Mouse (Mus musculus) left cerebral cortex, adult 8-10 months (tissue): ENCODE results near the gene Capn11. TPM values are rescaled to one million over a fixed set of nuclear protein-coding genes. Genes with fewer than 3 reads are reported as not detected.
A peak's percentile ranks its signal among the peaks of the same experiment; 100 is the strongest.

ENCODE experiments used
- DNase-seq, 2 experiments: peaks; one replicate each; pipeline ENCODE4 v3.0.0; 2022; ENCODE audit warnings: low spot score in 2 of 2
- total RNA-seq, 4 experiments: library from RNA; stranded (reverse); gene quantifications; 2 replicates each; pipeline ENCODE4 v1.2.4; 2022

Gene Capn11
- total RNA-seq = 1 to 10 TPM in 1 of 4 experiments, under 1 TPM in 2, not detected in 1; 0.43 to 1.7 (median 0.54) TPM

DNA sequence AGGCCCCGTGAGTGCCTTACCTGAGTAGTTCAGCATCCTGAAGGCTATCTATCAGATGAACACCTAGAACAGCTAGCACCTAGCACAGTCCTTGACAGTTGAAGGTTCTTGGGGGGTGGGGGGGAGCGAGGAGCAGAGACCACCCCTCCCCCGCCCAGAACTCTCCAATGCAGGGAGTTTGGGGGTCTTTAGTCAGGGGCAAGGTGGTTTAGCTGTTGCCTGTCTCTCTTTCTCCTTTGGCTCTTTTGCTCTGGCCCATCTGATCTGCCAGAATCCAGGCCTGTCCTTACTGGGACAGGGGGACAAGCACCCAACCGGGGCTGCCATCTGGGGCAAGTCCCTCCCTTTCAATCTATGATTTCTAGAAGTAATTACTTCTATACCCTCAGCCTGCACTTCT is at the start of gene Capn11:
Capn11 (minus strand) TSS at position 101 of the 400 bp plus-strand sequence.
- no peak for DNase-seq

DNA sequence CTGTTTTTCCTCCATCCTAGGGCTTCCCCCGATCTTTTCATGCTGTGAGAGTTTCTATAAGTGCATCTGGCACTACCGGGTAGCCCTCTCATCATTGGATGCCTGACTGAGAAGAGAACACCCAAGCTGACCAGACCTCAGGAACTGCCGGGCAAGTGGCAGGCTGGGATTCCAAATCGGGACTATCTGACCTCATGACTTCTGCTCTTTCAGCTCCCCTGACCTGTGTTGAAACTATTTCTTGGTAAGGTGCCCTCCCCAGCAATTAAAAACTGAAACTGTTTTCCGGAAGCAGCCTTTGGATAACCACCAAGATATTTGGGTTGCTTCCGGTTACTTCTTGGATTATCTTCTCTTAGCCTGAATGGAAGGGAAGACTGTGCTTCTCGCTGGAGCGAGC is 49.1 kb upstream of the Capn11 start:
- DNase-seq = no peak

DNA sequence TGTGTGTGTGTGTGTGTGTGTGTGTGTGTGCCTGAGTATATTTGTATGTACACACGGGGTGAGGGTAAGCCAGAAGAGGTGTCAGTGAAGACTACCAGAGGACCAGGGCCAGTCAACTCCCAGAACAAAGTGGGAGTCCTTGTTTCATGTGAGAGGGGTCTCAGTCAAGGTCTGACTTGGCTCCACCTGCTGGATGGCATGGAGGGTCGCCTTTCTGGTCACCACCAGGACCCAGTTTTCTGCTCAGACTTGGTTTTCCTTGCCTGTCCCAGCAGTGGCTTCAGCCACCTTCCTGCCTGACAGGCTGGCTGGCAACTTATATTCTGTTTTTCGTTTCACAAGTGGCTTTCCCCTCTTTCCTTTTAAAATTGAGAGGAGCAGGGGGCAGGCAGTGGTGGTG is 48.3 kb upstream of the Capn11 start:
- DNase-seq = no peak

DNA sequence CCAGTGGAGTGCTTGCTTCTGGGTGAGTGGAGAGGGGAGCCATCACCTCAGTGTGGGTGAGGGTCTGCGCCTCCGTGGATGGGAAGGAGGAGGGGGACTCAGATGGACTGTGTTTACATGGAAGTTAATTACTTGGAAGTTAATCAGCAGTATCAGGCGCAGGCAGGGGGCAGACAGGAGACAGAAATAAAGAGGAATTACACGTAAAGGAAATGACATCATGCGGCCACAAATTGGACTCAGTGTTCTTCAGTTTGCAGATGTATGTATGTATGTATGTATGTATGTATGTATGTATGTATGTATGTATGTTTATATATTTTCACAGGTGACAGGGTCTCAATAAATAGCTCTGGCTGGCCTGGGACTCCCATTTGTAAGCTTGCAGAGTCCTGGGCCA is 47.7 kb upstream of the Capn11 start:
- no peak for DNase-seq

DNA sequence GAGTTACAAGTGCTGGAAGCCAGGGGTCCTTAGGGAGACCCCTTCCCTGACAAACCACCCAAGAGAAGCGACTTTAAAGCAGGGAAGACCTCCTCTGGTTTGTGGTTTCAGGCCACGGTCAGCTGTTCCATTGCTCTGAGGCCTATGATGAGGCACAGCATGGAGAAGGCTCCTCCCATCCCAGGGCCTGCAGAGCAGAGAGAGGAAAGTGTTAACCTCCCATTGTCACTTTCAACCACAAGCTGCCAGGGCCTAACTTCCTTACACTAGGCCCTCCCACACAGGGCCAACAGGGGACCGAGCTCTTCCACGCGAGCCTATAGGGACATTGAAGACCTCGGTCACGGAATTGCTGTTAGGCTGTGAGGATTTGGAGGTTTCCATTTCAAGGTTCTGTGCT is 44.1 kb upstream of the Capn11 start:
- DNase-seq = no peak

DNA sequence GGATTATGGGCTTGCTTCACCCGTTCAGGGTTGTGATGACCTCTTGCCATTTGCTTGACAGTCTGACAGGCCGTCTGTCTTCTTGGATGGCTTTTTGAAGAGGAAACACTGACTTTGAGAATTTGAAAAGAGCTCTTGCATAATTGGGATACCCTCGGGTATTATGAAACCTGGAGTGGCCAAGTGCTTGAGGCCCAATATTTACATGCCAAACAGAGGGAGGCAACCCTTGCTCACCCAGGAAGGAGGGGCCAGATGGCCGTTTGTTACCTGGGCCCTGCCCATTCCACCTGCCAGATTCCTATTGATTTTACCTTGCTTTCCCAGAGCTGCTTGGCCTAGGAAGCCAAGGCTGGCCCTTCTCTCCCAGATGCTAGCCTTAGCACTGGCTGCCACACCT is 43.1 kb upstream of the Capn11 start:
- DNase-seq = no peak

DNA sequence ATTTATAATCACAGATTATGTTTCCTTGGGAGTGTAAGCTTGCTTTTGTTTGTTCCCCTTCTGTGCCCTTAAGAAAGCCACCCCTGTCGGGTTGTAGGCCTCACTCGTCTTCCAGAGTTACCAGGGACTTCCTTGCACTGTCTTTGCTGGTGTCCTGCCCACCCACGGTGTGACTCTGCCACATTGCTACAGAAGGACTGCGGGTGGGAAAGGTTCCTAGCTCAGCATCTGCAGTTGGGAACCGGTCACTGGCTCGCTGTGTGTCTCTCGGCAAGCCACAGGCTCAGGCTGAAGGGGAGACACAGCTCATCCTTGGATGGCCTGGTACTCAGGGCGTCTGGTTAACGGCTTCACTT is 42.1 kb upstream of the Capn11 start:
- no peak for DNase-seq

DNA sequence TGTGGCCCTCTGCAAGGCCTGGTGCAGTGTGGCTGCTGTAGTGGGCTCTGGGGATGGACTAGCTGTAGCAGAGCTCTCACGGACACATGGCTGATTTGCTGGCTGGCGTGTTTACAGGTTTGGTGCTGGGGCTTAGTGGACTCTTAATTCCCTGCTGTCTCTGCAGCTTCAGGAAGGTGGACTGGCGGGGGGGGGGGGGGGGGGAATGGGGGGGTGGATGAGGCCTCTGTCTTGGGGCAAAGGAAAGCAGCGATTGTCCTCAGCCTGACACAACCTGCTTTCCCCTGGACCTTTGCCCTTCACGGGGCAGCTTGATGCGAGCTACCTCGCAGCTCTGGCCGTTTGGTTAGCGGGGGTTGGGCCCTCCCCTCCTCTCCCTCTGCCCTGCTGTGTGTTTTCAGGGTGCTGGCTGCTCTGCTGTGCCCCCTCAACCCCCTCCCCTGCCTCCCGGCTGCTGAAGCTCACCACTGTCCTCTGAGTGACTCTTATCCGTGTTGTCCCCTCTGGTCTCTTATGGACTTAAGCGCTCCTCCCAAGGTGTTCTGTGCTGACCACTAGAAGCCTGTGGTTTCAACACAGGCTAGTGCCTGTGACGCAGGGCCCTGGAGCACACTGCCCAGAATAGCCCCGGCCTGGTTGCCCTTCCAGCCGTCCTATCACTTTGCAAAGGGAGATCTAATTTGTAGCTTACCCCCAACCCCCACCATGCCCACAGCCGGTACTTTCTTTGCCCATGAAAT is 41.5 kb upstream of the Capn11 start:
- no peak for DNase-seq

DNA sequence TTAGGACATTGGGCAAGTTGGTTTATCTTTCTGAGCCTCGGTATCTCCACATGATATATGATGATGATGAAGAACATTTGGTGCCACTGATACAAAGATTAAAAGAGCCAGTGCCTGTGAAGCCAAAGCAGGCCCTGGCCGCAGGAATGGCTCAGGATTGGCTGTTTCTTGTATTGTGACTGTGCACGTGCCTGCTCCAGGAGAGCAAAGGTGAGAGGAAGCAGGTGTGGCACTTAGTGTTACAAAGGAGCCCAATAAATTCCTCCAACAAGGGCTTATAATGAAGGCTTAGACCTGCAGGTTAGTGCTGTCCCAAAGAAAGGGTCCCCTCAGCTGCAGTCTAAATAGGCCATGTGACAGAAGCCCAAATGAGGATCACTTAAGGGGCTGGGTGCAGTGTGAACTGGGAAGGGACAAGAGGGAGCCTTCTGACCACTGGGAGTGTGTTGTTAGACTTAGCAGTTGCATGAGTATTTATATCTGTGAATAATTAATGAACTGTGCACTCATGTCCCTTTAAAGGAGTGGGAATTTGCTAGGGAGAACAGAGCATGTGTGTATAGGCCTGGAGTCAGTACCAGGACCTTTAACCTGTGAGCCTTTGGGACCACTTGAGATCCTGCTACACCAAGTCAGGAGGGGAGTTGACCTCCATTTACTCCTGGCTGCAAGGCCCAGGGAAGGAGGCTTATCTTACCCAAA is 40.1 kb upstream of the Capn11 start:
- DNase-seq = no peak

DNA sequence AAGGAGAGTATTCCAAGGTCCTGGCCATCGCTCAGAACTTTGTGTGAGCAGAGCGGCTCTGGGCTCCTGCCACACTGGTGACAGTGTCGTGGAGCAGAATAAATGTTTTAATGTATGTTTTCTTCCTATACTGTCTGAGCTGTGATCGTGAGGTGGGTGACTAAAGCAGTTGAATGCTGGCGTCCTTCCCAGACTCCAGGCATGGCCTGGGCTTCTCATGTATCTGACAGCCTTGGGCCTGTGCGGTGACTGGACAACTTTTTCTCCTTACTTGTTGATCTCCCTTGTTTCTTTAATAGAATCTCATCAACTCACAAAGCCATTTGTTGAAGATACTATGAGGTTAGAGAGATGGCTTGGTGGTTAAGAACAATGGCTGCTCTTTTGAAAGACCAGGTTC is 39.2 kb upstream of the Capn11 start:
- no peak for DNase-seq

DNA sequence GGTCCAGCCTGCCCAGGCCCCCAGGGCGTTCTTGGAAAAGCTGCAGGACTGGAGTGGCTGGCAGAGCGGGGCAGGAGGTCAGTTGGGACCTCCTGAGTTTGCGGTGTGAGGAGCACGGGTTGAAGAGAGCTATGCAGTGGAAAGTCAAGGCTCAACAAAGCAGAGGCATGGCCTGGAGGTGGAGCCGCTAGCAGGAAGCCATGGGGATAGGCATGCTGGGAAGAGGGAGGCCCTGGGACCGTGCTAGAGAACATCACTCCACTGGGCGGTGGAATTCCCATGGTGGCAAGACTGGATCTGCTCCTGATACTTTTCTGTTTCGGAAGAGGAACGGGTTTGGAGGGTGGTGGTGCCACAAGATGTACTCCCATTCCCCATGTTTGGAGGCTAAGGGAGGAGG is 37.9 kb upstream of the Capn11 start:
- no peak for DNase-seq

DNA sequence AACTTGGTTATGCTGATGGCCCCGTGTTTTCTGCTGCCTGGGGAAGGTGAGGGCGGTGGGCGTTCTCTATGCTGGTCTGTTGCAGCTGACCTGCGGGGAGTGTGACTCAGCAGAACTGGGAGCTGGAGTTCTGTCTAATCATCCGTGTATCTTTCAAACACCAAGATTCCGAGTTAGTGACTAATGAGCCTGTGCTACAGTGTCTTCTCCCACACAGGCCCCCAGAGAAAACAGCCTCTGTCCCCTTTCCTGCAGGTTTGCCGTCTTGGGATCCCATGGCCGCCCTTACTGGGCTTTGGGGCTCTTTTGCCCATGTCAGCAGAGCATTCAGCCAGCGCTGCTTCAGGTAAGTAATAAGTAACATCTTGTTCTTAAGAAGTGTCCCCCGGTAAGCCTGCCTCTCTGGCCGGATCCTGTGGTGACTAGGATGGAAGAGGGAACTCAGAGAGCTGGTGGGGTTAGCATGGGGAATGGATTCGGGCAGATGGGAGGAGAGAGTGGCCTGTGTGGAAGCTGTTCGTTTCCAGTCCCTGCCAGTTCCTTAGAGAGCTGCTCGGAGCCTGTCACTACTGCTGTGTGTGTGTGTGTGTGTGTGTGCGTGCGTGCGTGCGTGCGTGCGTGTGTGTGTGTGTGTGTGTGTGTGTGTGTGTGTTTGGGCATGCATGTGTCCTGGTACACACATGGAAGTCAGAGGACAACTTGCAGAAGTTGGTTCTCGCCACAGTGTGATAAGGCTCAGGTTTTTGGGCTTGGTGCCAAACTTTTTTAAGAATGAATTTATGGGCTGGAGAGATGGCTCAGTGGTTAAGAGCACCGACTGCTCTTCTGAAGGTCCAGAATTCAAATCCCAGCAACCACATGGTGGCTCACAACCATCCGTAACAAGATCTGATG is 36.3 kb upstream of the Capn11 start:
- no peak for DNase-seq

DNA sequence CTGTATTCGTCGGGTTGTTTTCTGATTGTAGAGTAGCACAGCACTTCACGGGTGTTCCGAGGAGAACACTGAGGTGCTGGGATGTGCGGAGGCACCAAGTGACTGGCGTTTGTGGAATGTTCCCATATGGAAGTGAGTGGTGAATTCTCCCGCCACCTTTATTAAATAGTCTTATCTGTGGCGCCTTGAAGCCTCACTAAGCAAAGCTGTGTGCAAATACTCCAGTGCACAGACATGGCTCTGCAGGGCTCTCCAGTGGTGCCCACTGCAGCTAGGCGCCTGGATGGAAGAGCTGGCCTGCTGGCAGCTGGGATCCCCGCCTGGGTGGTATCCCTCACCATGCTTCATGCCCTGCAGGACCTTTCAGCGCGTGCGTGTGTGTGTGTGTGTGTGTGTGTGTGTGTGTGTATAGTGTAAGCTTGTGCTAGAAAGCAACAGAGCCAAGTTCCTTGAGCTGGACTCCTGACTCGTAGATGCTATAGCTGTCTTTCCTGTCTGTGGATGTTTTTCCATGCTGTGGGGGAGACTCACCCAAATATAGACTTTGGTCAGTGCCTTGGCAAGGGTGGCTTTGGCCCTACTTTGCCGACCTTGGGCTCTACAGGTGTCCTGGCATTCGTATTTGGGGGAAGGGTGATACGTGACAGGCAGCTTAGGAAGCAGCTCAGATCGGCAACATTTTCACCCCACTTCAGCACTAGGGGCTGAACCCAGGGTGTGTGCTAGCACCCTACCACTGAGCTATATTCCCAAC is 34.9 kb upstream of the Capn11 start:
- no peak for DNase-seq

DNA sequence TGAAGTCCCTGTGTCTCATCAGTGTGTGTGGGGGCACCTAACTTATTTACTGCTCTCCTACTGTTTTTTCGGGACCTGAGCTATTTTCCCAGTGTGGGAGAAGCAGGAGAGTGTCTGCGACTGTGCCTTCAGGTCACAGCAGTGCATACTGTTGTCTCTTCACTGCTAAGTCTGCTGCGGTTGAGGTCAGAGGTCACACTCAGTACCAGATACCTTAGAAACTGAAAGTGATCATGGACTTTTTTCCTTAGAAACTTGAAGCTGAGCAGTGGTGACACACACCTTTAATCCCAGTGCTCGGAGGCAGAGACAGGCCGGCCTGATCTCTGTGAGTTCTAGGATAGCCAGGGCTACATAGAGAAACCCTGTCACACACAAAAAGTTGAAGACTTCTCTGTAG is 33.0 kb upstream of the Capn11 start:
- no peak for DNase-seq

DNA sequence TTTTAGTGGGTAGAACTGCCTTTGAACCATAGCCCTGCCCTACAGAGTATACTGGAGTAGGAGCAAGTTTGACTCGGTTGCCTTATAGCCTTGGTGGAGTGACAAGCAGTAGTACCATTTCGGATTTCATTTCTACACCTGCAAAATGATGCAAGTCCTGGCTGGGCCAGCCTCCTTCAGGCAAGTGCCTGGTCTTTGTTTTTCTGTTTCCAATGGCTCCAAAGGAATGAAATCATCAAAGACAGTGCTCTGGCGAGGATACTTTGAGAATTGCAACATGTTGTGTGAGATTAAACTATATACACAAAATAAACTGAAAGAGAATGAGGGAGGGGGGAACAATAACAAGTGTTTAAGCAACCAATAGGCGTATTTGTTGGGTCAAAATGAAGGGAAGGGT is 30.9 kb upstream of the Capn11 start:
- DNase-seq = no peak

DNA sequence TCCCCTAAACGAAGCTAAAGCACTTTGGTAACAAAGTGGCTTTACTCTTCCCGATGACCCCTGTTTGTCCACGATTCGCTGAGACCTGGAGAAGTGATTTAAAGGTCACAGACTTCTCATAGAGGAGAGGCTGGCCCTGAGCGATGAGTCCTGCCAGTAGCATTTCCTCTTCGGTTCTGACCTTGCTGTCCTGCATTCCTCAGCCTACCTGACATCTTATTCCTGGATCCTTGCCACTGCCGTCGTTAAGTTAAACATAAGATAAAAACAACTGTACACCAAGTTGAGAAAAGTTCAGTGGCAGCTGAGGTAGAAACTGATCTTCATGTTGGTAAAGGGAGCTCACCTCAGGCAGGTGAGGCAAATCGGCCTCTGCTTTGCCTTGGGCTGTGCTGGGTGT is 30.0 kb upstream of the Capn11 start:
- no peak for DNase-seq

DNA sequence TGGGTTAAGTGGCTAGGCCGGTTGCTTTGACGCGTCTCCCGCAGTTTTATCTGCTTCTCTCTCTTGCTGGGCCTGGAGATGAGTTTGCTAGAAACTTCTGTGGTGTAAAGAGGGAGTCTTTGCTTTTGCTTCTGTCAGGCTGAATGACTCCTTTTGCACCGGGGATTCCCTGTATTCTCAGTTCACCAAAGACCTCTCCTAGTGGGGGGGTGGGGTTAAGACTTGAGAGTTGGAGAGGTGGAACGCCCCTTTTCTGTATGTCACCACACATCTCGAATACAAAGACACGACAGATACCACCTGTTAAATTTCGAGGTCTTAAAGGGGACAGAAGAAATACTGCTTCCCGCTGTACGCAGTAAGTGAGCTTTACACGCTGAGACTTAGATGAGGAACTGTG is 27.6 kb upstream of the Capn11 start, which contains the start of gene Tmem63b:
Tmem63b (minus strand) TSS at position 190 of the 400 bp plus-strand sequence.
- DNase-seq = no peak

DNA sequence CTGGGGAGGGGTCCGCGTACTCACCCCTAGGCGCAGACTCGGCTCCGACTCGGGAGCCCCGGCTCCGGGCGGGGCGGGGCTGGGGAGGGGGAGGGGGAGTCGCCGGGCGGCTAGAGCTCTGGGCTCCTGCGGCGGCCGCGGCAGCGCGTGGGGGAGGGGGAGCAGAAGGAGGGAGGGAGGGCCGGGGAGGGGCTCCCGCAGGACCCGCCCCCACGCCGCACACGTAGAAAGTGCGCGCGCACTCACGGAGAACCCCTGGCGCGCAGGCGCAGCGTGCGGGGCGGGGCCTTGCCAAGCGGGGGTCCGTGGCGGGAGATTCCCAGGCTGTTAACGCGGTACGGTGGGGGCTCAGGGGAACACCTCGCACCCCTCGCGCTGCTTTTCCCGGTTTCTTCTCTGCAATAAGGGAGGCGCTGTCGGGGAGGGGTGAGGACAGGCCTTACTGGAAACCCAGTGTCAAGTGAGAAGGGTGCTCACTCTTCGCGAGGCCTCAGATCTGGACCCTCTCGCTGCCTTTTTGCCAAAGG is 27.0 kb upstream of the Capn11 start, which contains the start of gene Mrpl14:
Mrpl14 (plus strand) TSS at position 230 of the 527 bp plus-strand sequence.
- DNase-seq = peak; percentile 74 to 86

DNA sequence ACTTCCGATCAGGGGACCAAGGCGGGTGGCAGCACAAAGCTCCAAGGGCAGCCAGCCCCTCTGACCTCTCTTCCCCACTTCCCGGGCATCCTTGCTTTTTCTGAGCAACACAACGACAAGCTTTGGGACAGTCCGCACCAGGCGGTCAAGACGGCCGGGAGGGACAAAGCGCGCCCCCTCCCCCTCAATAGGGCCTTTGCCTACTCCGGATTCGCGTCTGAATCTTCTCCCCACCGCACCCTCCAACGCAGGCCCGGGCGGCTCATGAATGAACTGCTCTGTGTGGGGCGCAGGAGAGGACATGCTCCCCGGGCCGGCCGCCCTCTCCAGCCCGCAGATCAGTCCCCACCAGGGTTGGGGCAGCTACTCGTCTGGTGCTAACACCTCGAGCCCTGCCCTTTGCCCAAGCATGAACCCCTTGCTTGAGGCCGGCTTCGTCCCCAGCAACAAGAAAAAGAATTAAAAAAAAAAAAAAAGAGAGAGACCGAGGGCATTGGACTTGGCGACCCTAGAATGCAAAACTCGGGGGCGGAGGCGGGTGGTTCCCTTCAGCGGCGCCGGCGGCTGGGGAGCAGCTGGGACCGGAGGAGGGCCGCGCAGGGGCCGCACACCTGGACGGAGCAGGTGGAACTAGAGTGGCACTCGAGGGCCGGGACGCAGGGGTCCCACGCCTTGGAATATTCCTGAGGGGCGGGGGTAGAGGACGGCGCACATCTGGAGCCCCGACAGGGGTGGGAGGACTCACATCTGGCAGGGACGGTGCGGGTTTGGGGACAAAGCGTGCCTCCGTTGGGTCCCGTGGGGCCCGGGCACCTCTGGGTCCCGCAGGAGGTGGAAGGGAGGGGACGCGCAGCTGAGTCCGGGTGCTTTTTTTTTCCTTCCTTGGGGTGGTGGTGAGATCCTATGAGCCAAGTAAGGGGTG is 26.3 kb upstream of the Capn11 start:
- DNase-seq = peak; percentile 36 to 38

DNA sequence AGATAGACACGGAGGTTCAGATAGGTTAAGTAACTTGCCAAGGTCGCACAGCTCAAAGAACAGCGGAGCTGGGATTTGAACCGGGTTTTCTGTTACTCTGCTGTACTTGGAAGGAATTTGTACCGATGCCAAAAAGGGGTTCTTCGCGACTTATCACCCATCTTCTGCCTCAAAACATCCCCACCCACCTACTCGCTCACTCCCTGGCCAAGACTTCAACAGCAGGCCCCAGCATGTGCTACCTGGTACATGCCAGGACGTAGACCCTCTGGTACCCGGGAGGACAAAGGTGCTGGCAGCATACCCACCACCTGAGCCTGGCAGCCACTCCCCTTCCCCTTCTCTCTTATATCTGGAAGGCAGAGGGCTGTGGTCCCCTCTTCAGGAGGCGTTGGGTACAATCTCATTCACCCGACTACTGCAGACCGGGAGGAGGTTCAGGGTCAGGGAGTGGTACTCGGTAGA is 25.6 kb upstream of the Capn11 start:
- peak in 1 of 2 experiments; percentile 32 for DNase-seq
